Mouse (Mus musculus) layer of hippocampus, adult 9-10 months (tissue): Measurements from ENCODE around the gene 7530416G11Rik.
A peak's percentile ranks its signal among the peaks of the same experiment; 100 is the strongest.

Experiments used
- DNase-seq: peaks from one replicate; pipeline ENCODE4 v3.0.0; 2022; ENCODE audit warnings: low spot score

The 7530416G11Rik gene

GRCm38 (mm10) chr15:85503127-85503526 lies at the start of gene 7530416G11Rik:
TSS of gene 7530416G11Rik (minus strand) at chr15:85503227.
- no peak for DNase-seq

- no peak for DNase-seq
Measured at GRCm38 (mm10) chr15:85546500-85546899, 43.5 kb upstream of the 7530416G11Rik start.

DNA sequence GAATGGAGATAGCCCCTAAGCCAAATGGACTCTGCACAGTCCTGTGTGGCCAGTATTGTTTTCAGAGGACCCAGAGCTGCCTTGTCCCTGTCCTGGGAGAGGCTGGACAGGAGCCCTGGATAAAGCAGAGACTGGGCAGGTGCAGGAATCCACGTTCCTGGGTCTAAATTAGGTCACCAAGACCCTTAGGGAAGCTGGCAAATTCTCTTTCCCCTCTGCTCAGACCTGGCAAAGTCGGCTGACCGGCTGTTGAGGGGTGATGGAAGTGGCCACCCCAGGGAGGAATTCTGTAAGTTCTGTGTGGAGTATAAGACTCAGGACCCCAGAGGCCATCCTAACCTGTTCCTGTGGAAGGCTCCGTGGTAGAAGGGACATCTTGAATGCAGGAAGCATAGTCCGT lies 42.3 kb upstream of the 7530416G11Rik start:
- DNase-seq = no peak

DNA sequence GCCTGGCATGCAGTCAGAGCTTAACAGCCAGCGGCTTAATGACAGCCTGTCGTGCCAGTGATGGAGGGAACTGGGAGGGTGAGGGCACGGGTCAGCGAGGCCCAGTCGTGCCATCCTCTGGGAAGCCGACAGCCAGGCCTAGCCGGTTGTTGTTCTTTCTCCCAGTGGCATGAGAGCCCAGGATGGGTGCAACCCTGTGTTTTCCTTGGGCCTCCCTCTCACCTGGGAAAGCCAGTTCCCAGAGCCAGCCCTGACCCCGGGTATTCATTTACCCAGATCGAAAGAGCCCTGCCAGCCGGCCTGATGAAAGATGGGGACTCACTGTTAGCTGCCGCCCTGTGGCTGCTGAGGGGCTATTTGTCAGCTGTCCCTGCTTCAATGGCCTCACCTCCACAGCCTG lies 35.1 kb upstream of the 7530416G11Rik start:
- DNase-seq = no peak

GRCm38 (mm10) chr15:85537151-85537550 lies 34.1 kb upstream of the 7530416G11Rik start:
- no peak for DNase-seq

DNA sequence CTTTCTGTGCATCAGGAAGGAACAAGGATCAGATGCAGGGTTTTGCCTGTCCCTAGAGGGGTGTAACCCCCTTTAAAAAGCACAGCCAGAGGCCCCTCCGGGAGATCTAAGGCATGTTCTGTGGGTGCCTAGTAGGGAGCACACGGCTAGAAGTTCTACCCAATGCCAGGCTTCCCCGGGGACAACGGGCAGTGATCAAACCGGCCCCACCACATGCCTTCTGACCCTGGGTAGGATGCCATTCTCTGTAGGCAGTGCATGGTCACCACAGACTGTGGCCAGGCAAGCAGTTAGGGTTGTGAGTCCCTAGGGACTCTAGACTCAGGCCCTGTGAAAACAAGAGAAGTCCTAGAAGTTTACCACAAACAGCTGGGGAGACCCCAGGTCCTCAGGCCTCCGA lies 31.6 kb upstream of the 7530416G11Rik start:
- DNase-seq = no peak

- no peak for DNase-seq
Measured at GRCm38 (mm10) chr15:85534215-85534614, 31.2 kb upstream of the 7530416G11Rik start.

DNA sequence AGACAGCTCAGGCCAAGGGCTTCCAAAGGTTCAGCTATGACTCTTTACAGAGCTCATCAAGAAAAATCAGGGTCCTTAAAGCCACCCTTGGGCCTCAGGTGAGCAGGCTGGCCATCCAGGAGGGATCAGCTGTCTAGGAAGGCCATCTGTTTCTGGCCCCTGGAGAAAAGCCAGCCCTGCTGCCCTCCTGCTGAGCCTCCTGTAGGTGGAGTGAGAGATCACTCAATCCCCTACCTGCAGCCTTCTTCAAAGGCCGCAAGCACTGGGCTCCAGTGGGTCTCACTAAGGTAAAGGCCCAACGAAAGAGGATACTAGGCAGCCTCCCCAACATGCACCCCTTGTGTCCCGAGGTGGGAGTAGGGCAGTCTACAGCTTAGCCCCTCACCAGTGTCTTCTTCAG lies 29.0 kb upstream of the 7530416G11Rik start:
- DNase-seq = no peak

- no peak for DNase-seq
Measured at GRCm38 (mm10) chr15:85529911-85530310, 26.9 kb upstream of the 7530416G11Rik start.

DNA sequence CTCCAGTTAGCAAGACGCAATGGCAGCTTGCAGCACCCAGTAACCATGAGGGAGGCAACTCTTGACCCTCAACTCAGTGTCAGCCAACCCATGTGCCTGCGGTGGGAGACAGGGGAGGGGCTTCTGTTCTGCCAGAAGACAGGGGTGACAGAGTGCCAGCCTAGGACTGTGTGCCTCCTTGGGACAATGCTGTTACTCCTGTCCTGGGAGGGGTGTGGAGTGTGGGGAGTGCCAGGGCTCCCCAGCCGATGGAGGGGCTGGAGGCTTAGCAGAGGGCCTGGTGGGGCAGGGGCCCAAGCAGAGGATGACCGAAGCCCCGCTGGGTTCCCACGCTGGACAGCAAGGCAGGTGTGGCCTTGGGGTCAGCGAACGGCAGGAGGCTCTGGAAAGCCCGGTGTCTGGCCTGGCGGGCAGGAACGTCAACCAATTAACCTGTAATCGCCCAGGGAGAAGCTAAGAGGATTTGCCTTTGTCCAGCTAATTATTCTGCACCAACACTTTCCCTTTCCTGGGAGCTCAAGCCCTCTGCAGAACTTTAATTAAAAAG lies 21.4 kb upstream of the 7530416G11Rik start:
- no peak for DNase-seq

DNA sequence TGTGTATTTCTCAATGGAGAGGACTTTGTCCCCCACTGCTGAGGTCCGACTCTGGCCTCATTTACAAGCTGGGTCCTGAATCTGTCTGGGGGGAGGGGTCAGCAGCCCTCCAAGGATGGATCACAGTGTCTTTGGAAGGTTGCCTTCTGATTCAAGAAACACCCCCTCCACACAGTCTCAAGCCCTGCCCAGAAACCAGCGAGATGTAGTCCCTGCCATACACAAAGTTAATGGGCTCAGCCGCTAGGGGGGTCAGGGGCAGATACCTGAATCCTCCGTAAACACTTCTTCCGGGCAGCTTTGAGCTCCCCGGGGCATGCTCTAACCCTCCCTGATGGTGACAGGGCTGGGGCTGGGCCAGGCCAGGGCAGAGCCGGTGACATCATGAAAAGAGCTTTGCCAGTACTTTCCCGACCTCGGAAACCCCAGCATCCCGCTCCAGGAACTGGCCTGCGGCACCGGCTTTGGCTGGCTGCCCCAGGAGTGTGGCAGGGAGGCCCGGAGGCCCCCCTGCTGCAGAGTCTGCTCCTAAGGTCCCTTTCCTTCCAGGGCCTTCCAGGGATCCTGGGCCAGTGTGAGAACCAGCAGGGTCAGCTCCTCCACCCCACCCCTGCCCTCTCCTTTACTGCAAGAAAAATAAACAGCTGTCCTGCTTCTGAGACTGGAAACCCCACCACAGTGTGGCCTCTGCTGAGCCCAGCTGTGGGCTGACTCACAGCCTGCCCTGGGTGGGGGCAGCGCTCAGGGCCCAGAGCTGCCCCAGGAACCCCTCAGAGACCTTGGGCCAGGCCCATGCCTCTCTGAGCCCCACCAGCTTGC lies 20.4 kb upstream of the 7530416G11Rik start:
- no peak for DNase-seq

GRCm38 (mm10) chr15:85519438-85519837 lies 16.4 kb upstream of the 7530416G11Rik start:
- no peak for DNase-seq

- no peak for DNase-seq
Measured at GRCm38 (mm10) chr15:85507370-85508014, 4.5 kb upstream of the 7530416G11Rik start.

DNA sequence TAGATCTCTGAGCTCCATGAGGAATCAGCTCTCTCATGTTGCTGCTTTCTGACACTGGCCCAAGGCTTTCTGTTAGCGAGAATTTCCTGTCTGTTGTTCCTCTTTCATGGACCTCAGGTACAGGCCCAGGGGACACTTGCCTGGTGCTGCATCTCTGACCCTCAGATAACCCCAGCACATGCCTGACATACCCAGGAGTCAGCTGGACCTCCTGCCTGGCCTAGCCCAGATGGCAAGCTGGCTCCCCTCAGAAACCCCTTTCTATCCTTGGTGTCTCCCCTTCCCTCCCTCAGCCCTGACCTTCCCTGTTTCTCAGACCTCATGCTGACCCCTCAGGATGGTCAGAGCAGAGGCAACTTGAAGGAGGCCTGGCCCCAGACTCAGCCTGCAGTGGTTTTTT lies 3.7 kb upstream of the 7530416G11Rik start:
- DNase-seq = no peak

GRCm38 (mm10) chr15:85505118-85505925 lies 2.3 kb upstream of the 7530416G11Rik start:
- no peak for DNase-seq

GRCm38 (mm10) chr15:85500267-85500666 lies 2.8 kb downstream of the 7530416G11Rik start:
- DNase-seq = no peak

- no peak for DNase-seq
Measured at GRCm38 (mm10) chr15:85497981-85498475, 5.0 kb downstream of the 7530416G11Rik start.

DNA sequence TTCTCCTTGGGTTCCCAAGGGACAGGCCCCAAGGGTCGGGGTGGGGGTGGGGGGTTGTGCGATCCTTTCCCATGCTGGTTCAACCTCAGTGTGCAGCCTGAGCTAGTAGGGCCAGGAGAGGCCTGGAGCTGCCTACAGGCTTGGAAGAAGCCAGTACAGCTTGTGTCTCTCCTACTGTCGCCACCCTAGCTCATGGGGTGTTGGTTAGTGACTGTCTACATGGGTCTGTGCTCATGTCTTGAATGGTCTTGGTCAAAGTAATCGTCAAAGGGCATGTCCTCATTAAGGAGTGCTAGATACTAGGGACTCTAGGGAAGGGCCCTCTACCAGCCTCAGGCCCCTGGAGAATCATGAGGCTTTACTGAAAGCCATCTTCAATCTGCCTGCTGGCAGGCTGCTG lies 5.5 kb downstream of the 7530416G11Rik start:
- DNase-seq = no peak

GRCm38 (mm10) chr15:85494163-85494621 lies 8.8 kb downstream of the 7530416G11Rik start:
- DNase-seq = peak; percentile 51

GRCm38 (mm10) chr15:85489751-85490150 lies 13.3 kb downstream of the 7530416G11Rik start:
- no peak for DNase-seq

DNA sequence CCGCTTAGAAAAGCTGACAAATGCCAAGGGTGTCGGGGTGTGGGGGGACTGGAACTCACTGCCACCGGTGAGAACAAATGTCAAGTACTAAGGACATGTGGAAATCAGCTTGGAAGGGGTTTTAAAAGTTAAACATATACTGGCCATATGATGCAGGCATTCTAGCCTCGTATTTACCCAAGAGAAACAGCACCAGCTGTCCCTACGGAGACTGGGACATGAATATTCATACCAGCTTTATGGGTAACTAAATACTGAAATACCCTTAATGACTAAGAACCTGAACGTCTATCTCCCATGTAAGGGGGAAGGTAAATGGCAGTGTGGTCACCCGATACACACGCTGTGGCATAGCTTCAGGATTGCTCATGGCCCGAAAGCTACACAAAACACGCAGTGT lies 14.1 kb downstream of the 7530416G11Rik start:
- no peak for DNase-seq

- no peak for DNase-seq
Measured at GRCm38 (mm10) chr15:85480630-85481029, 22.4 kb downstream of the 7530416G11Rik start.
